Mouse (Mus musculus): ENCODE data around the gene Gm44502. TPM values are rescaled to one million over a fixed set of nuclear protein-coding genes. Genes with fewer than 3 reads are reported as not detected.

Gm44502 gene
- total RNA-seq, 1 experiment from 2014 or later = 0.46 TPM

GRCm38 (mm10) chr15:89404831-89405623 is 24.5 kb downstream of the Gm44502 start:
- ATAC-seq (replicated peaks; ENCODE audit: low read depth, poor library complexity, severe bottlenecking) = no peak

GRCm38 (mm10) chr15:89402471-89402870 is 27.0 kb downstream of the Gm44502 start:
- ATAC-seq (replicated peaks; ENCODE audit: low read depth, poor library complexity, severe bottlenecking) = no peak

- no peak for ATAC-seq (replicated peaks; ENCODE audit: low read depth, poor library complexity, severe bottlenecking)
These were observed 29.8 kb downstream of the Gm44502 start for GRCm38 (mm10) chr15:89399716-89400115.

GRCm38 (mm10) chr15:89398146-89398545 is 31.4 kb downstream of the Gm44502 start:
- ATAC-seq (replicated peaks; ENCODE audit: low read depth, poor library complexity, severe bottlenecking) = no peak

- ATAC-seq (replicated peaks; ENCODE audit: low read depth, poor library complexity, severe bottlenecking) = no peak
These were observed 32.6 kb downstream of the Gm44502 start for GRCm38 (mm10) chr15:89396883-89397282.

GRCm38 (mm10) chr15:89390081-89390480 is 39.4 kb downstream of the Gm44502 start:
- ATAC-seq (replicated peaks; ENCODE audit: low read depth, poor library complexity, severe bottlenecking) = no peak

GRCm38 (mm10) chr15:89387127-89387526 is 42.4 kb downstream of the Gm44502 start:
- 0 out of 2 replicates have a peak, but pooled peaks have one; percentile 43 for ATAC-seq (replicated peaks; ENCODE audit: low read depth, poor library complexity, severe bottlenecking)

GRCm38 (mm10) chr15:89384617-89385016 is 44.9 kb downstream of the Gm44502 start, which contains the start of gene Klhdc7b:
Gene Klhdc7b, plus strand, starts transcription at chr15:89384917.
- no peak for ATAC-seq (replicated peaks; ENCODE audit: low read depth, poor library complexity, severe bottlenecking)

- ATAC-seq (replicated peaks; ENCODE audit: low read depth, poor library complexity, severe bottlenecking) = peak; percentile 77
These were observed 50.1 kb downstream of the Gm44502 start for GRCm38 (mm10) chr15:89379429-89379828.

- ATAC-seq (replicated peaks; ENCODE audit: low read depth, poor library complexity, severe bottlenecking) = peak; percentile 30
These were observed 50.6 kb downstream of the Gm44502 start, which contains the start of gene Odf3b for GRCm38 (mm10) chr15:89378831-89379401. Gene Odf3b, minus strand, starts transcription at chr15:89379282.

GRCm38 (mm10) chr15:89377938-89378828 is 51.3 kb downstream of the Gm44502 start:
- 0 out of 2 replicates have a peak, but pooled peaks have one; percentile 1 for ATAC-seq (replicated peaks; ENCODE audit: low read depth, poor library complexity, severe bottlenecking)

- no peak for ATAC-seq (replicated peaks; ENCODE audit: low read depth, poor library complexity, severe bottlenecking)
These were observed 52.1 kb downstream of the Gm44502 start for GRCm38 (mm10) chr15:89377362-89377761.

- ATAC-seq (replicated peaks; ENCODE audit: low read depth, poor library complexity, severe bottlenecking) = no peak
These were observed 52.5 kb downstream of the Gm44502 start, which contains the start of gene Tymp for GRCm38 (mm10) chr15:89376957-89377356. Gene Tymp, minus strand, starts transcription at chr15:89377039.

GRCm38 (mm10) chr15:89376040-89376439 is 53.5 kb downstream of the Gm44502 start:
- ATAC-seq (replicated peaks; ENCODE audit: low read depth, poor library complexity, severe bottlenecking) = no peak

- no peak for ATAC-seq (replicated peaks; ENCODE audit: low read depth, poor library complexity, severe bottlenecking)
These were observed 54.5 kb downstream of the Gm44502 start for GRCm38 (mm10) chr15:89374801-89375534.

- no peak for ATAC-seq (replicated peaks; ENCODE audit: low read depth, poor library complexity, severe bottlenecking)
These were observed 55.2 kb downstream of the Gm44502 start for GRCm38 (mm10) chr15:89374340-89374739.

GRCm38 (mm10) chr15:89373762-89374248 is 55.7 kb downstream of the Gm44502 start, which contains the start of gene Sco2:
Gene Sco2, minus strand, starts transcription at chr15:89373846.
- ATAC-seq (replicated peaks; ENCODE audit: low read depth, poor library complexity, severe bottlenecking) = peak; percentile 51

- peak; percentile 69 for ATAC-seq (replicated peaks; ENCODE audit: low read depth, poor library complexity, severe bottlenecking)
These were observed 56.3 kb downstream of the Gm44502 start for GRCm38 (mm10) chr15:89373027-89373761.

GRCm38 (mm10) chr15:89372536-89372935 is 57.0 kb downstream of the Gm44502 start:
- ATAC-seq (replicated peaks; ENCODE audit: low read depth, poor library complexity, severe bottlenecking) = no peak
